Mouse (Mus musculus) liver, embryonic 12.5 days (tissue): ENCODE measurements around the gene Emc9. TPM values are rescaled to one million over a fixed set of nuclear protein-coding genes. Genes with fewer than 3 reads are reported as not detected.
A peak's percentile ranks its signal among the peaks of the same experiment; 100 is the strongest.

Experiments
- ATAC-seq: fragments of 200-750 bp; cut with Nextera tagmentation; 2 replicates; pipeline ENCODE4 v1.8.0; 2017; ENCODE audit warnings: moderate number of reproducible peaks, mild to moderate bottlenecking, moderate library complexity
- H3K27ac ChIP-seq: fragments of 300-500 bp; sonication (generic); 2 replicates; pipeline ENCODE4 v1.5.1; 2016; ENCODE audit warnings: mild to moderate bottlenecking
- H3K27me3 ChIP-seq: fragments of 300-500 bp; sonication (generic); replicated peaks from 2 replicates; pipeline ENCODE4 v1.6.1; 2016; ENCODE audit warnings: mild to moderate bottlenecking, moderate library complexity
- H3K36me3 ChIP-seq: fragments of 300-500 bp; sonication (generic); 2 replicates; pipeline ENCODE4 v1.6.1; 2016; ENCODE audit warnings: mild to moderate bottlenecking, moderate library complexity
- H3K4me1 ChIP-seq: fragments of 300-500 bp; sonication (generic); 2 replicates; pipeline ENCODE4 v1.6.1; 2016
- H3K4me2 ChIP-seq: fragments of 300-500 bp; sonication (generic); 2 replicates; pipeline ENCODE4 v1.6.1; 2016; ENCODE audit warnings: mild to moderate bottlenecking, moderate library complexity
- H3K4me3 ChIP-seq: fragments of 300-500 bp; sonication (generic); 2 replicates; pipeline ENCODE4 v1.5.1; 2016; ENCODE audit warnings: mild to moderate bottlenecking, moderate library complexity
- H3K9ac ChIP-seq: fragments of 300-500 bp; sonication (generic); 2 replicates; pipeline ENCODE4 v1.6.1; 2016; ENCODE audit warnings: mild to moderate bottlenecking, moderate library complexity
- H3K9me3 ChIP-seq: fragments of 300-500 bp; sonication (generic); replicated peaks from 2 replicates; pipeline ENCODE4 v1.6.1; 2016; ENCODE audit warnings: mild to moderate bottlenecking, moderate library complexity
- WGBS: fragments of 180-500 bp; shearing (Covaris S2); methylation state at CpG from one replicate; pipeline ENCODE4 v1.1.7; 2016; ENCODE audit not compliant: insufficient replicate concordance; 5-methylcytosine and 5-hydroxymethylcytosine counted together
- polyA plus RNA-seq: library from polyadenylated mRNA; unstranded; fragments of >200 nt; fragmentation: Nextera tagmentation; extraction: Ambion mirVana; gene quantifications from 2 replicates; pipeline ENCODE4 v1.2.1, GENCODE M21; 2016

Emc9 gene
- polyA plus RNA-seq, 1 experiment from 2014 or later = 28.7 TPM

- H3K4me1 ChIP-seq = peaks cover 65% of the 10 kb centered on the region
- peaks cover 3% of the 10 kb centered on the region for H3K36me3 ChIP-seq
- H3K9me3 ChIP-seq = no peaks in the 10 kb centered on the region
- H3K27ac ChIP-seq = peak overlapping the region; percentile 99
- no peak overlapping the region for H3K4me3 ChIP-seq
- ATAC-seq = no peak
- no peak overlapping the region for H3K4me2 ChIP-seq
- 0 out of 2 replicates have a peak overlapping the region, but pooled peaks have one; percentile 17 for H3K9ac ChIP-seq
- WGBS = 20% methylated on average over 5 of the region's 5 CpGs
- no peaks in the 10 kb centered on the region for H3K27me3 ChIP-seq
Observed at GRCm38 (mm10) chr14:55557003-55557402, 28.1 kb downstream of the Emc9 start.

DNA sequence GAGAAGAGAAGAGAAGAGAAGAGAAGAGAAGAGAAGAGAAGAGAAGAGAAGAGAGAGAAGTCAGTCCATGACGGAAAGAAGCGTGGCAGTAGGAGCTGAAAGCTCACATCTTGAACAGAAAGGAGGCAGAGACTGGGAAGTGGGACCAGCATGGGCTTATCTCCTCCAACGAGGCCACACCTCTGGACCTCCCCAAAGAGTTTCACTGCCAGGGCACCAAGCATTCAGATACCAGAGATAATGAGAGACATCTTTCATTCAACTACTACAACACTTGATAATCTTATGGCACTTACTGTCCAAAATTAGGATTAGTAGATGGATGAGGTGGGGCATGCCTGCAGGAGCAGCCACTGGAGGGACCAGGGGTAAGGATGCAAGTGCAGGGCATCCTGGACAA lies 29.3 kb downstream of the Emc9 start:
- ATAC-seq = no peak
- no peak overlapping the region for H3K4me2 ChIP-seq
- H3K9me3 ChIP-seq = no peaks in the 10 kb centered on the region
- WGBS = 55% methylated on average over 3 of the region's 3 CpGs
- H3K36me3 ChIP-seq = no peaks in the 10 kb centered on the region; the same call in 1 of the 2 replicates
- H3K4me3 ChIP-seq = no peak overlapping the region
- H3K27me3 ChIP-seq = no peaks in the 10 kb centered on the region
- H3K4me1 ChIP-seq = peaks cover 53% of the 10 kb centered on the region
- no peak overlapping the region for H3K27ac ChIP-seq
- H3K9ac ChIP-seq = no peak overlapping the region

- H3K36me3 ChIP-seq = peaks cover 11% of the 10 kb centered on the region
- no peaks in the 10 kb centered on the region for H3K27me3 ChIP-seq
- no peaks in the 10 kb centered on the region for H3K9me3 ChIP-seq
- no peak for ATAC-seq
- H3K4me1 ChIP-seq = peaks cover 53% of the 10 kb centered on the region
- no peak overlapping the region for H3K4me3 ChIP-seq
- H3K4me2 ChIP-seq = no peak overlapping the region
- no peak overlapping the region for H3K9ac ChIP-seq
- H3K27ac ChIP-seq = no peak overlapping the region
Observed at GRCm38 (mm10) chr14:55554635-55555034, 30.5 kb downstream of the Emc9 start.

DNA sequence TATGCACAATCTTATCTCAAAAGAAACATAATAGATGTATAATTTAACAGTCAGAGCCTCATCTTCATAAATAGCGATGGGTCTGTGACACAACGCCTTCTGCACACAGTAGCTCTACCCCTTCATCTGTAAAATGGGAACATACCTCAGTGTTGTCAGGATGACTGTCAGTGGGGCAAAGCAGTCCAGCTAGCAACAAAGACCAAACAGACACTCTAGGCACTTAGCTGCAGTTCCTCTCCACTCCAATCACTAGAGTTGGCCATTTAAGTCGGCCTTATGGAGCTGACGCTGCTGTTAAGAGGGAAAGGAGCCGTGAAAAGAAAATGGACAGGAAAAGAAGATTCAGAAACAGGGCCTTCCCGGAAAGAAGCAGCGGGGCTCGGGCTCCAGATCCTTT lies 33.3 kb downstream of the Emc9 start:
- Histone ChIP-seq H3K9ac (no peak overlapping the region), H3K27me3 (no peaks in the 10 kb centered on the region), H3K9me3 (no peaks in the 10 kb centered on the region), H3K4me1 (peaks cover 30% of the 10 kb centered on the region), H3K4me2 (no peak overlapping the region), H3K27ac (no peak overlapping the region), H3K4me3 (no peak overlapping the region), H3K36me3 (peaks cover 40% of the 10 kb centered on the region)
- ATAC-seq = no peak
- WGBS = 86% methylated on average over 8 of the region's 8 CpGs

DNA sequence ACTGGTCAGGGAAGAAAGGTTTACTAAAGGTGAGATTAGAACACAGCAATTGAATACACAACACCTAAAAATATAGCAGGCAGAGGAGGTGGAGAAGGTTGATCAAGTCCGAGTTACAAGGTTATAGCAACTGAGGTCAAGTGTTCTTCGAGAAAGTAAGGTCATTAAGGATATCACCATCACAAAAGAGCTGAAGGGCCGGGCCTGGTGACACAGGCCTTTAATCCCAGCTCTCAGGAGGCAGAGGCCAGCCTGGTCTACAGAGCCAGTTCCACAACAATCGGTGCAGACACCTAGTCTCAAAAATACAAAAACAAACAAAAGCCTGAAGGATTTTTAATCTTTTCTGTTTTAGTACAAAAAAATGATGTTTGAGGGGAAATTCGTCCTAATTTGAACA lies 33.8 kb downstream of the Emc9 start:
- H3K9ac ChIP-seq = no peak overlapping the region
- H3K27ac ChIP-seq = no peak overlapping the region
- H3K9me3 ChIP-seq = no peaks in the 10 kb centered on the region
- ATAC-seq = no peak
- peaks cover 44% of the 10 kb centered on the region for H3K36me3 ChIP-seq
- H3K4me1 ChIP-seq = peaks cover 25% of the 10 kb centered on the region
- H3K27me3 ChIP-seq = no peaks in the 10 kb centered on the region
- H3K4me3 ChIP-seq = no peak overlapping the region
- no peak overlapping the region for H3K4me2 ChIP-seq
- WGBS = 74% methylated on average over 5 of the region's 5 CpGs

DNA sequence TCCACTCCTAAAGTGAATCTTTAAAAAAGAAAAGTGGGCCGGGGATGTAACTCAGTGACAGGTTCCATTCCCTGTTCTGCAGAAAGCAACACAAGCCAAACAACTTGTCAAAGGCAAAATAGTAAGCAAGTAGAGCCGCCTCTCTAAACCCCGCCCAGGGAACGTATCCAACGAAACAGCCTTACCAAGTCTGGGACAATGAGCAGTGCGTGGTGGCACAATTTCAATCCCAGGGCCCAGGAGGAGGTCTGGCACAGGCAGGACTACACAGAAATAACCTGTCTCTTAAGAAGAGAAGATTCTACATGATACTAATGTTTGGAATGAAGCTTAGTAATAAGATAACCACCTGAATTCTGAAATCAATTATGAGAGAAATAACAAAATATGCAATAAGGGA lies 34.9 kb downstream of the Emc9 start:
- no peak for ATAC-seq
- WGBS = 84% methylated on average over 6 of the region's 6 CpGs
- H3K9ac ChIP-seq = no peak overlapping the region
- no peaks in the 10 kb centered on the region for H3K27me3 ChIP-seq
- H3K4me3 ChIP-seq = no peak overlapping the region
- no peaks in the 10 kb centered on the region for H3K9me3 ChIP-seq
- H3K4me1 ChIP-seq = peaks cover 14% of the 10 kb centered on the region
- no peak overlapping the region for H3K4me2 ChIP-seq
- peaks cover 55% of the 10 kb centered on the region for H3K36me3 ChIP-seq
- no peak overlapping the region for H3K27ac ChIP-seq

GRCm38 (mm10) chr14:55544334-55544733 lies 40.8 kb downstream of the Emc9 start:
- Histone ChIP-seq H3K4me3 (no peak overlapping the region), H3K36me3 (peaks cover 71% of the 10 kb centered on the region), H3K27me3 (no peaks in the 10 kb centered on the region), H3K9ac (no peak overlapping the region), H3K4me2 (no peak overlapping the region), H3K4me1 (peaks cover 29% of the 10 kb centered on the region), H3K9me3 (no peaks in the 10 kb centered on the region), H3K27ac (no peak overlapping the region)
- no peak for ATAC-seq
- 91% methylated on average over 9 of the region's 9 CpGs for WGBS

DNA sequence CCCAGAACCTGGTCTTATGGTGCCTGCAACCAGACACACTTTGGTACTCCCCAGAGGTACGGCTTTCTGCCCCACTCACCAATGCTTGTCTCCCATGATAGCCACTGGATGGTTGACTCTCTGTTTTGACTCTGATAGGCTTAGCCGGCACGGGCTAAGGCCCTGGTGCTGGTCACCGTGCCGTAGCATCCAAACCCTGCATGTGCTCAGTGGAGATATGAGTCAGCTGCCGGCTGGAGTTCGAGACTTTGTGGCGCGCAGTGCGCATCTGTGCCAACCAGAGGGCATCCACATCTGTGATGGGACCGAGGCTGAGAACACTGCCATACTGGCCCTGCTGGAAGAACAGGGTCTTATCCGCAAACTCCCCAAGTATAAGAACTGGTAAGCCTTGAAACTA lies 42.8 kb downstream of the Emc9 start:
- 87% methylated on average over 12 of the region's 12 CpGs for WGBS
- peaks cover 50% of the 10 kb centered on the region for H3K36me3 ChIP-seq
- H3K27me3 ChIP-seq = 0 out of 2 replicates have a peak, but pooled peaks cover 4% of the 10 kb centered on the region
- peak overlapping the region; percentile 89 for H3K4me2 ChIP-seq
- peak overlapping the region; percentile 7; the same call in 1 of the 2 replicates for H3K27ac ChIP-seq
- 0 out of 2 replicates have a peak overlapping the region, but pooled peaks have one; percentile 87 for H3K9ac ChIP-seq
- H3K4me3 ChIP-seq = no peak overlapping the region
- peaks cover 41% of the 10 kb centered on the region for H3K4me1 ChIP-seq
- no peaks in the 10 kb centered on the region for H3K9me3 ChIP-seq
- ATAC-seq = no peak

DNA sequence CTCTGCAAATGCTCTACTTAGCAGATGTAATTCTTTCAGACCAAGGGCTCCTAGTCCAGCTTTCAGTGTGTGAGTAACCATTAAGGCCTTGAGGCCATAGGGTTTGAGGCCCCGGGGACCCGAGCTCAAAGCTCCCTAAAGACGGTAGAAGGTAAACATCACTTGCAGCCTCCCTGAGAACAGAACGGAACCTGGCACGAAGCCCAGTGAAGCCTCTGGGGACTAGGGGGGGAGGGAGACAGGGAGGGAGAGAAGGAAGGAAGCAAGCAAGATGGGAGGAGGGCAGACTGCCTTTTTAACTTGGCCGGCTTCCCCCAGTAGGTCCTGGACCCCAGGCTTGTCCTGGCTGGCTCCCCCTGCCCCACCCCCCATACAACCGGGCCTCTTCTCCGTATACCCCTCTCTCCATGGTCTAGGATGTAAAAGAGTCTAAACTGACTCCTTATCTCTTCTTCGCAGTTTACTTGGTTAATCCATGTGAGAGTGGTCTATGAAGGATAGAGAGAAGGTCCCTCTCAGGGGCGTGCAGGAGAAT lies 44.2 kb downstream of the Emc9 start:
- peak overlapping the region; percentile 87 for H3K27ac ChIP-seq
- H3K4me2 ChIP-seq = peak overlapping the region; percentile 89
- H3K36me3 ChIP-seq = peaks cover 37% of the 10 kb centered on the region
- WGBS = under 1% methylated on average over 10 of the region's 10 CpGs
- 0 out of 2 replicates have a peak, but pooled peaks cover 4% of the 10 kb centered on the region for H3K27me3 ChIP-seq
- peak; percentile 38 for ATAC-seq
- H3K4me3 ChIP-seq = peak overlapping the region; percentile 71
- H3K9me3 ChIP-seq = no peaks in the 10 kb centered on the region
- H3K9ac ChIP-seq = peak overlapping the region; percentile 87
- H3K4me1 ChIP-seq = peaks cover 51% of the 10 kb centered on the region

DNA sequence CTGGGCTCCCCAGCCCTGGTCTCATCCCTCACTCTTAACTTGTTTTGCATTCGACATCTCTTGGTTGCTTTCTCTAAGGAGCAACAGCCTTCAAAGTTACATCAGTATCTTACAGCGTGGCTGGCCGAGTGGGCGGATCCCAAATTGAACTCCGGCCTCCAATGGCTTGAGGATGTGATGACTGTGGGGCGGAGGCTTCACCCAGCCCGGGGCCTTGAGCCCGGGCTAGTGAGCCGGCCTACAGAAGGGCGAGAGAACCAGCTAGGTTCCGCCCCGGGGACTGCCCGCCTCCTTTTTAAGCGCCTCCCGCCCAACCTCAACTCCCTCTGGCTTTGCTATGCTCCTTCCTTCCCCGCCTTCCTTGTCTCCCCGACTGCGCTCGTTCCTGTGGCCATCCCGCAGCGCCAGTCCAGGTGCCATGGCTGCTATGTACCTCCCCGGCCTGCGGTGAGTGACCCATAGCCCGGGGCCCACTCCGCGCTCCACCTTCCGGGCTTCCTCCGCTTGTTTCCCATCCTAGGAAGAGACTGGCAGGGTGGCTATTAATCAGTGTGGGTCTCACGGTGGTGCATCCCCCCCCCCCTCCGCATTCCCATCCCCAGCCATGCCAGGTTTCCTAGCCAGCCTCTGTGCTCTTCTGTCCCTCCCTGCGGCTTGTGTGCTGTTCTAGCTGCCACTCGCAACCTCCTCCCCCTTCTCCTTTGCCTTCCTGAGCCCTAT lies 44.9 kb downstream of the Emc9 start, which contains the start of gene Pck2:
Pck2 (plus strand) TSS at position 200 of the 720 bp plus-strand sequence.
- peak; percentile 98 for ATAC-seq
- under 1% methylated on average over 32 of the region's 32 CpGs for WGBS

GRCm38 (mm10) chr14:55536116-55536745 lies 48.9 kb downstream of the Emc9 start:
- 42% methylated on average over 6 of the region's 6 CpGs for WGBS
- Histone ChIP-seq H3K4me2 (no peak overlapping the region), H3K9ac (no peak overlapping the region), H3K27me3 (0 out of 2 replicates have a peak, but pooled peaks cover 8% of the 10 kb centered on the region), H3K4me3 (no peak overlapping the region), H3K27ac (no peak overlapping the region), H3K36me3 (no peaks in the 10 kb centered on the region), H3K4me1 (peaks cover 37% of the 10 kb centered on the region), H3K9me3 (no peaks in the 10 kb centered on the region)
- ATAC-seq = no peak

More for the DNA sequence above, 44.9 kb downstream of the Emc9 start, which contains the start of gene Pck2:
- peaks cover 51% of the 10 kb centered on the region for H3K4me1 ChIP-seq
- H3K36me3 ChIP-seq = peaks cover 30% of the 10 kb centered on the region
- H3K27ac ChIP-seq = peak within 1 kb of the TSS; percentile 87
- H3K4me2 ChIP-seq = peak within 1 kb of the TSS; percentile 89
- peak within 1 kb of the TSS; percentile 87 for H3K9ac ChIP-seq
- H3K4me3 ChIP-seq = peak within 1 kb of the TSS; percentile 71
- no peaks in the 10 kb centered on the region for H3K9me3 ChIP-seq
- H3K27me3 ChIP-seq = 0 out of 2 replicates have a peak, but pooled peaks cover 4% of the 10 kb centered on the region
